Mouse (Mus musculus) Patski (cell line): Measurements from ENCODE around the gene Gm20388. TPM values are rescaled to one million over a fixed set of nuclear protein-coding genes. Genes with fewer than 3 reads are reported as not detected.
"Not testable (repeated sequence)": the region's sequence is repeated elsewhere in the genome, so short reads cannot be mapped to it uniquely, and the experiment has no call there.

Source experiments
- ATAC-seq: fragments of 100-300 bp; one replicate; pipeline ENCODE4 v1.8.0; 2021
- CTCF ChIA-PET: fragments of 350-600 bp; sonication (Branson Sonifier 250); formaldehyde crosslinking; loops from one replicate; lab custom pipeline; 2022; ENCODE audit warnings: inconsistent platforms; lab: Charles Lee
- POLR2A ChIA-PET: fragments of 350-600 bp; sonication (Branson Sonifier 250); formaldehyde crosslinking; loops from one replicate; lab custom pipeline; 2022; ENCODE audit warnings: antibody characterized with exemption, inconsistent platforms; lab: Charles Lee
- DNase-seq: peaks from one replicate; pipeline ENCODE4 v3.0.0-alpha.2; 2011; ENCODE audit warnings: low read depth, low spot score
- H3K27me3 ChIP-seq: fragments of 371-371 bp; one replicate; pipeline ENCODE4 v1.5.1; 2021
- CTCF ChIP-seq: fragments of 100-300 bp; IDR thresholded peaks from one replicate; pipeline ENCODE4 v1.5.1; 2021
- in situ Hi-C: fragments of 300-500 bp; cut with MboI; formaldehyde crosslinking; loops from 3 replicates; pipeline ENCODE4 v1.11.1; 2018; ENCODE audit warnings: low pct_unique_long_range_greater_than_20kb, mixed read lengths
- polyA plus RNA-seq: library from polyadenylated mRNA; unstranded; gene quantifications from one replicate; pipeline ENCODE4 v1.2.3, GENCODE M21; 2021

The Gm20388 gene
- polyA plus RNA-seq, 1 experiment from 2014 or later = 86.7 TPM

GRCm38 (mm10) chr8:124163258-124163657, 4252.6 kb downstream of the Gm20388 start:
- POLR2A ChIA-PET = no interaction called here
- CTCF ChIA-PET = interaction anchor here (1.2 to 1.4 kb wide), 2 partner anchors 11 to 12 kb away, joined by 3 to 5 read pairs; no protein-coding TSS in a partner anchor
- no peak for DNase-seq

GRCm38 (mm10) chr8:124169749-124170148, 4259.1 kb downstream of the Gm20388 start:
- in situ Hi-C loops = no loop called here
- TF ChIP-seq CTCF = no peak
- ChIA-PET POLR2A (no interaction called here), CTCF (interaction anchor here (1.5 kb wide), 1 partner anchor 12 kb away, joined by 4 read pairs; no protein-coding TSS in a partner anchor)
- DNase-seq (no peak), ATAC-seq (no peak)
- no peaks in the 10 kb centered on the region for H3K27me3 ChIP-seq

More at GRCm38 (mm10) chr8:124163258-124163657, 4252.6 kb downstream of the Gm20388 start:
- TF ChIP-seq CTCF = no peak
- ATAC-seq = no peak
- in situ Hi-C loops = no loop called here
- H3K27me3 ChIP-seq = no peaks in the 10 kb centered on the region

GRCm38 (mm10) chr8:124170671-124171070, 4260.0 kb downstream of the Gm20388 start:
- CTCF ChIA-PET = no interaction called here
- POLR2A ChIA-PET = no interaction called here
- no peak for ATAC-seq
- in situ Hi-C loops = no loop called here
- no peak for TF ChIP-seq CTCF
- no peak for DNase-seq
- no peaks in the 10 kb centered on the region for H3K27me3 ChIP-seq

DNA sequence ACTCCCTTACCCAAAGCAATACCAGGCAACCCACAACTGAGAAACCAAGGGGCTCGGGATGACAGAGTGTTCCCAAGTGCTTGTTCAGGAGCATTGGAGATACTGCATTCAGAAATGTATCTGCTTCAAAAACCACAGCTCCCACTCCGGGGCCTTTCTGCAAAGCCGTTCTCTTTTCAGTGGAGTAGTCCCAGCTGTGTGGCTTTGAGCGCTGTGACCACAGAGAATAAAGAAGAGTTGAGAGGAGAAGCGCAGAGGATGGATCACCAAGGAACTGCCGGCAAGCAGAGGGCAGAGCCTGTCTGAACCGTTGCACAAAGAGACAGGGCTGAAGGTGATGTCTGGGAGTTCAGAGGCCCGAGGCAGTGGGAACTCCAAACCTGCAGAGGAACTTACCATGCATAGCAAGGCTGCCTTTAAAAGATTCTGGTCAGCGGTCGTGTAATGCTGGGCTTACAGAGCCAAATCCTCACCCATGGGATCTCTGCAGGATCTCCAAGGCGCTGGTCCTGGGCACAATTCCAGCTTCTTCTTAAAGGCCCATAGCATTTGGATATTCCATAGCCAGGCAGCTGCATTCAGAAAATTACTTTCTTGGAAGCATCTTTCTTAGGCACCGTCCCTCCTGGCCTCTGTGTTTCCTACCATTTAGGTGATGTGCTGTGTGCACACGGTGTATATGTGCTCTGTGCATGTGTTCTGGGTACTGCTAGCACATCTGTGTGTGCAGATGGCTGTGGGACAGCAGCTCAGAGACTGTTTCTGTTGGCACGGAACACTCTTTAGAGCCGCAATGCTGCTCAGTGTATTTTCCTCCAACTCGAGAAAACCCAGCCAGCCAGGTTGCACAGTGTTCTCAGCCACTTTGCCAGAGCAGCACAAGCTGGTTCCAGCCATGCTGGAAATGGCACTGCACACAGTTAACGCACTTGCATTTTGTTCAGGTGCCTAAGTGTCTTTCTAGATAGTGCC, 4261.2 kb downstream of the Gm20388 start:
- in situ Hi-C loops = no loop called here
- DNase-seq = no peak

DNA sequence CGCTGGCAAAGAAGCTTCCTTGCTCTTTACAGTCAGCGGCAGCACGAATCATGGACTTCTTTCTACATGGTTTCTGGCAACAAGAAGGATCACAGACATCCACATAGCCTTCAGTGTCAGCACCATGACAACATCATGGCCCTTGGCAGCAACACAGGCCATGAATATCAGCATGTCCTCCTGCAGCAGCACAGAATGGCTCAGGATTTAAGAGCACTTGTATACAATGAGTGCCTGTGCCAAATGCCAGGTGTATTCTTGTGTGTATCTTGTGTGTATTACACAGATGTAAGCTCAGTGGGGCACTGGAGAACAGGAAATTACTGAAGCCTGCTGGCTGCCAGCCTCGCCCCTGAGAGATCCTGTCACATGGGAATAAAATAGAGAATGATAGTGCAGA, 4263.0 kb downstream of the Gm20388 start:
- CTCF ChIA-PET = no interaction called here
- TF ChIP-seq CTCF = no peak
- in situ Hi-C loops = no loop called here

More for the DNA sequence above, 4261.2 kb downstream of the Gm20388 start:
- POLR2A ChIA-PET = interaction anchor here (1.6 kb wide), 1 partner anchor 11 kb away, joined by 6 read pairs; no protein-coding TSS in a partner anchor
- ATAC-seq = no peak
- TF ChIP-seq CTCF = no peak
- CTCF ChIA-PET = interaction anchor here (1.4 kb wide), 1 partner anchor 9 kb away, joined by 4 read pairs; no protein-coding TSS in a partner anchor
- H3K27me3 ChIP-seq = no peaks in the 10 kb centered on the region

GRCm38 (mm10) chr8:124176133-124176532, 4265.5 kb downstream of the Gm20388 start:
- ATAC-seq (no peak), DNase-seq (no peak)
- ChIA-PET CTCF (interaction anchor here (1.1 to 1.5 kb wide), 3 partner anchors 9 to 123 kb away, joined by 3 to 4 read pairs (median 3); no protein-coding TSS in a partner anchor), POLR2A (no interaction called here)
- no peaks in the 10 kb centered on the region for H3K27me3 ChIP-seq
- no peak for TF ChIP-seq CTCF
- in situ Hi-C loops = no loop called here

More for the DNA sequence above, 4263.0 kb downstream of the Gm20388 start:
- DNase-seq = no peak
- ATAC-seq = no peak
- POLR2A ChIA-PET = interaction anchor here (1.6 kb wide), 1 partner anchor 9 kb away, joined by 6 read pairs; no protein-coding TSS in a partner anchor
- H3K27me3 ChIP-seq = no peaks in the 10 kb centered on the region

- DNase-seq, H3K27me3 ChIP-seq, POLR2A ChIA-PET, ATAC-seq, in situ Hi-C loops, CTCF ChIA-PET: not testable (repeated sequence)
Measured at GRCm38 (mm10) chr8:124177092-124177491, 4266.5 kb downstream of the Gm20388 start.

DNA sequence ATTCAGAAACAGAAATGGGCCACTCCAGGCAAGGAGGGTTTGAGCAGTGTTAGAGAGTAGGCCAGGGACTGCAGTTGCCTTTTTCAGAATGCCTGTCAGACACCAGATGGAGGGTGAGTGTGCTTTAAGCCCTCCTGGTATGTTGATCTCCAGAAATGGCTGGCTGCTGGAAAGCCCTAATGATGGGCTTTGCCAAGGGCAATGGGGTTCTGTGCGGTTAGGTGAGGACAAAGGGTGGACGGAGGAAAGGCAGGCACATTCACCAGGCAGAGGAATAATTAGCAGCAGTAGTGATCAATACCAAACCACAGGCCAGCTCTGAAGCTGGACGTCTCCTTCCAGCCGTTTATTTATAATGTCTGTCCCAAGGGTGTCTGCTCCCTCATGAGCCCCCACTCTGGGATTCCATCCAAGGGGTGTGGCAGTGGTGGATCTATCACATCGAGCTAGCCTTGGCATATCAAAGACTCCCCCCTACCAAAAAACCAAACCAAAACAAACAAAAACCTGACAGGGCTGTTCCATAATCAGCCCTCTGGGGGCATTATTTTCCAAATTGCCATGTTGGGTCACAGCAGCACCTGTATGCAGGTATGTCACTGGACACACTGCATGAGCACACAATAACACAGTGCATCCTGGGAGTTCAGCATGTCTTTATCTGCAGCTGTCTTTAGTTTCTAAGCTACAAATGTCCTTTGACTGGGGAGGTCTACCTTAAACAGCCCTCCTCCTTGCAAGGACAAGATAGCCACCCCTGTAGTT, 4270.2 kb downstream of the Gm20388 start:
- TF ChIP-seq CTCF = no peak
- CTCF ChIA-PET = interaction anchor here (1.2 kb wide), 1 partner anchor 8 kb away, joined by 4 read pairs; no protein-coding TSS in a partner anchor
- H3K27me3 ChIP-seq = no peaks in the 10 kb centered on the region
- no peak for ATAC-seq
- DNase-seq = no peak
- in situ Hi-C loops = no loop called here
- POLR2A ChIA-PET = interaction anchor here (0.6 kb wide), 1 partner anchor 37 kb away, joined by 7 read pairs; no protein-coding TSS in a partner anchor

- POLR2A ChIA-PET = no interaction called here
- no peaks in the 10 kb centered on the region for H3K27me3 ChIP-seq
- ATAC-seq (no peak), DNase-seq (no peak)
- no peak for TF ChIP-seq CTCF
- in situ Hi-C loops = no loop called here
- CTCF ChIA-PET = interaction anchor here (1.2 kb wide), 1 partner anchor 9 kb away, joined by 4 read pairs; no protein-coding TSS in a partner anchor
Measured at GRCm38 (mm10) chr8:124181751-124182150, 4271.1 kb downstream of the Gm20388 start.

DNA sequence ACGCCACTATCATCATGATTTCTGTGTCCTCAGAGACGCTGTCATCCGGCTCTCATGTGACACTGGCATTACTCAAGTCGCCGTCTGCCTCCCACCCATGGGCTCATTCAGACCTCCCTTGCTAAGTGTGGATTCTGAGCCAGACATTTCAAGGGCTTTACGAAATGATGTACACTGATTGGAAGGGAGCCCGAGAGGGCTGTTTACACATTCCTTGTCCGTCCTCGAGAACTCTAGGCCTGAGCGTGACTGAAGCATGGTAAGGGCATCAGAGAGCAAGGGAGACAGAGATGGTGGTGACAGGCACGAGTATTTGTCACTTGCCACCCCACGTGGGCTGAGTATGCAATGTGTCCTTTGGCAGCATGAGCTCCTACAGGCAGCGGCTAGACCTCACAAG, 4271.6 kb downstream of the Gm20388 start:
- H3K27me3 ChIP-seq = no peaks in the 10 kb centered on the region
- no peak for TF ChIP-seq CTCF
- ATAC-seq (no peak), DNase-seq (no peak)
- POLR2A ChIA-PET = interaction anchor here (1.0 kb wide), 1 partner anchor 9 kb away, joined by 6 read pairs; no protein-coding TSS in a partner anchor
- CTCF ChIA-PET = no interaction called here
- in situ Hi-C loops = no loop called here
